Mouse (Mus musculus): ENCODE results near the gene Syt16. TPM values are rescaled to one million over a fixed set of nuclear protein-coding genes. Genes with fewer than 3 reads are reported as not detected.

Syt16 gene
- not detected for total RNA-seq (2021)
- long read RNA-seq, experiment 1 = 0 reads
- long read RNA-seq, experiment 2 = 0 reads

GRCm38 (mm10) chr12:73997297-73998127 lies at the start of gene Syt16:
Gene Syt16, plus strand, starts transcription at chr12:73997661.
- no peak for DNase-seq
- Histone ChIP-seq H3K4me3 (peak within 1 kb of the TSS; percentile 45), H3K27ac (no peak within 1 kb of the TSS)
- intact Hi-C loops (cut with DNase I) = no loop called here
- TF ChIP-seq CTCF (IDR thresholded peaks at IDR 0.05) = no peak

DNA sequence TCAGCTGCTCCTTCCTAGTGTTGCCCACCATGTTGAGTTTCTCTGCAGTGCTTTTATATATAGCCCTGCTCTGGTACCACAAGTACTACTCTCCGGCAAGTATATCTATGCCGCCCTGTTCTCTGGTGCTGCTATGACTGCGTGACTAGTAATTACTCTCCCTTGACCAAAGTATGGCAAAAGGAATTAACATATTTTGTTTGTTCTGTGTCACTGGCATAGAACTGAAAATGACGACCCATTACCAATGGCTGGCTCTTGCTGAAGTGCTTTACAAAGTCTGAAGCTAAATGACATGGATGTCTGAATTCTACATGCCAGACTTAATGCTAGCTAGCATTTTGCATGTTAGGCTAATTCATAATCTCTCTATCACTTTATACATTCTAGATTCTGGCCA lies 49.0 kb upstream of the Syt16 start:
- intact Hi-C loops (cut with DNase I) = no loop called here
- H3K4me3 ChIP-seq = no peak overlapping the region
- TF ChIP-seq CTCF (IDR thresholded peaks at IDR 0.05) = no peak
- DNase-seq = no peak
- H3K27ac ChIP-seq = no peak overlapping the region

GRCm38 (mm10) chr12:73949318-73950058 lies 48.0 kb upstream of the Syt16 start:
- TF ChIP-seq CTCF (IDR thresholded peaks at IDR 0.05) = no peak
- intact Hi-C loops (cut with DNase I) = no loop called here
- DNase-seq = peak; percentile 68
- Histone ChIP-seq H3K4me3 (peak overlapping the region; percentile 69), H3K27ac (peak overlapping the region; percentile 67)

DNA sequence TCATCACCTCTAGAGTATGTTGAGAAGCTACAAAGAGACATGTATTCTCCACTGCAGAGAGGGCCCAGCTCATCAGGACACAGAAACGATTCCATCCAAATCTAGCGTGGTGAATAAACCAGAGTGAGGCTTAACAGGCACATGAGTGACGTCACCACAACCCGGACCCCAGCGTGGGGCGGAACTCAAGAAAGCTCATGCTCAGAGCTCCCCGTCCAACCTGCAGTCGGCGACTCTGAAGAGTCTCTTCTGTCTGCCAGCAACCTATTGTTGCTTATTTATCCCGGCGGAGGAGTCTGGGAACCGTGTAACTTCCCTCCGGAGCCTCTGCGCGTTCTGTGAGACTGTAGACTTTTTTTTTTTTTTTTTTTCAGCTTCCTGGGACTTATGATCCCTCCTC lies 44.6 kb upstream of the Syt16 start:
- Histone ChIP-seq H3K4me3 (peak overlapping the region; percentile 62), H3K27ac (no peak overlapping the region)
- DNase-seq = no peak
- TF ChIP-seq CTCF (IDR thresholded peaks at IDR 0.05) = no peak
- intact Hi-C loops (cut with DNase I) = no loop called here

GRCm38 (mm10) chr12:73953420-73954186 lies 43.9 kb upstream of the Syt16 start:
- TF ChIP-seq CTCF (IDR thresholded peaks at IDR 0.05) = no peak
- DNase-seq = no peak
- intact Hi-C loops (cut with DNase I) = no loop called here
- Histone ChIP-seq H3K4me3 (peak overlapping the region; percentile 62), H3K27ac (no peak overlapping the region)

GRCm38 (mm10) chr12:73954785-73955184 lies 42.7 kb upstream of the Syt16 start:
- intact Hi-C loops (cut with DNase I) = no loop called here
- H3K4me3 ChIP-seq = no peak overlapping the region
- H3K27ac ChIP-seq = no peak overlapping the region
- no peak for TF ChIP-seq CTCF (IDR thresholded peaks at IDR 0.05)
- DNase-seq = no peak

GRCm38 (mm10) chr12:73957676-73958075 lies 39.8 kb upstream of the Syt16 start:
- Histone ChIP-seq H3K27ac (no peak overlapping the region), H3K4me3 (no peak overlapping the region)
- DNase-seq = no peak
- TF ChIP-seq CTCF (IDR thresholded peaks at IDR 0.05) = no peak
- intact Hi-C loops (cut with DNase I) = no loop called here

DNA sequence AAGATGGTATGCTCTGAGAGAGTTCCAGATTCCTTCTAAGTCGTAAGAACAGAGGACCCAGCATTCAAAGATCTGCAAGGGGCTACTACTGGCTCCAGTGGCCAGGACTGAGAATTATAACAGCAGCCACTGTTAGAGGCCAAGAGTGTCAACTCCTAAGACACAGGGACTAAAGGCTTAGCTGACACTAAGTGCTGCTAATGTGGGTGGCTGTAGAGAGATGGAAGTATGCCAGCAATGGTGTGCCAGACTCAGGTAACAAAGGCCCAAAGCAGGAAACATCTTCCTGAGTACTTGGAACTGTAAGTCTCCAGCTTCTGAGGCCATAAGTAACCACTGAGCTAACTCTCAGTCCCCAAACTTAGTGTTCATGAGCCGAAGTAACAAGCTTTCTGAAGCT lies 38.6 kb upstream of the Syt16 start:
- TF ChIP-seq CTCF (IDR thresholded peaks at IDR 0.05) = no peak
- no peak overlapping the region for H3K4me3 ChIP-seq
- no peak for DNase-seq
- no peak overlapping the region for H3K27ac ChIP-seq
- intact Hi-C loops (cut with DNase I) = no loop called here

DNA sequence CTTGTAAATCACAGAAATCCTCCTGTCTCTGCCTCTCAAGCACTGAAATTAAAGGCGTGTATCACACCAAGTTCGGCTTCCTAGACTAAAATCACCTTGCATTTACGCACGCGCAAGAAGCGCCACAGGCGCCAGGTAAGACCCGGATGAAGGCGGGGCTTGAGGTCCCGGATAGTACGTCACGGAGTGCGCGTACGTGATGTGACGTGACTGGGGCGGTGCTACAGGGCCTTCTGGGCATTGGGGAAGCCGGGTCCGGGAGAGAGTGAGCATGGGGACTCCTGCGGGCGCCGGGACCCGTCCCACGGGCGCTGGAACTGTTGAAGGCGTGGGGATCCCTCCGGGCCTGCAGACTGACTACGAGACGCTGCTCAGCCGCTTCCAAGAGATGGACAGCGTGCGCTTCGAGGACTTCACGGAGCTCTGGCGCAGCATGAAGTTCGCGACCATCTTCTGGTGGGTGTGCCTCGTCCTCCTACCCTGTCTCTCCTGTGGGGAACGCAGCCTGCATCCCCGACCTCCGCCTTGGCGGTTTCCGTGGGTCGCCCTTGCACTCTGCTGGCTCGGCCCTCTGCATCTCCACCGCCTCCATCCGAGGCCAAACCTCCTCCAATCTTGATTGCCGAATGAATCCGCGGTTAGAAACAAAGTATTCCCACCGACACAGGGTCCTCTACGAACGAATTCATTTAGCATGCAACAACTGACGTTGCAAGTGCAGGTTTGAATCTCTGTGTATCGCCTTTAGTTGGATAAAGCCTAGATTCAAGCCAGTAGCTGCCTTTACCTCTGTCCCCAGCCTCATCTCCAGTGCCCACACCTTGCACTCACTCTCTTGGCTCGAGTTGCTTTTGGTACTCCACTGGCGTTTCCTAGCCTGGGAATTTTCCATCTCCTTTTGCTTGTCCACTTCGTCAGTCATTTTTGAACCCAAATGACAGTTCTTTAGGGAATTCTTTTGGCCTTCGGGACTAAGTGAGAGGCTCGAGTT lies 32.9 kb upstream of the Syt16 start, which contains the start of gene Snapc1:
Gene Snapc1 (plus strand): TSS at position 191 of the 991 bp plus-strand sequence.
- no peak for TF ChIP-seq CTCF (IDR thresholded peaks at IDR 0.05)
- H3K27ac ChIP-seq = peak within 1 kb of the TSS; percentile 88

DNA sequence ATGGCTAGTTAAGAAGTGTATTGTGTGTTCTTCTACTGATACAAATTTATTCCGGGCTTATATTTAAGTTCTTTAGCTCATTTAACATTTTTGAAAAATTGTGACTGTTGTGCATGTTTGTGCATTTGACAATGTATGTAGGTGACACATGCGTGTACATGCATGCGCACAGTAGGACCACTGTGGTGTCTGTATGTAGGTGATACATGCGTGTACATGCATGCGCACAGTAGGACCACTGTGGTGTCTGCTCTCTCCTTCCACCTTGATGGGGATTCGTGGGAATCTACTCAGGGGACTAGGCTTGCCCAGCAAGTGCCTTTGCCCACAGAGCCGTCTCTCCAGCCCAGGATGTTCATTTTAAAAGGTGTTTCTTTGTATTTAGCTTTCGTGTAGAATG lies 28.3 kb upstream of the Syt16 start:
- DNase-seq = no peak
- no peak for TF ChIP-seq CTCF (IDR thresholded peaks at IDR 0.05)
- H3K4me3 ChIP-seq = no peak overlapping the region
- H3K27ac ChIP-seq = no peak overlapping the region
- intact Hi-C loops (cut with DNase I) = no loop called here

More for the DNA sequence above, 32.9 kb upstream of the Syt16 start, which contains the start of gene Snapc1:
- DNase-seq = peak; percentile 96
- intact Hi-C loops (cut with DNase I) = no loop called here
- peak within 1 kb of the TSS; percentile 98 for H3K4me3 ChIP-seq

GRCm38 (mm10) chr12:73974584-73974983 lies 22.9 kb upstream of the Syt16 start:
- TF ChIP-seq CTCF (IDR thresholded peaks at IDR 0.05) = no peak
- Histone ChIP-seq H3K27ac (no peak overlapping the region), H3K4me3 (no peak overlapping the region)
- DNase-seq = no peak
- intact Hi-C loops (cut with DNase I) = no loop called here
